Mouse (Mus musculus): ENCODE measurements around the gene G6pdx.
A peak's percentile ranks its signal among the peaks of the same experiment; 100 is the strongest.

G6pdx gene

GRCm38 (mm10) chrX:74428826-74429276 is at the start of gene G6pdx:
TSS of gene G6pdx (minus strand) at chrX:74429194.
- DNase-seq (ENCODE audit: low spot score) = peak; percentile 65

DNA sequence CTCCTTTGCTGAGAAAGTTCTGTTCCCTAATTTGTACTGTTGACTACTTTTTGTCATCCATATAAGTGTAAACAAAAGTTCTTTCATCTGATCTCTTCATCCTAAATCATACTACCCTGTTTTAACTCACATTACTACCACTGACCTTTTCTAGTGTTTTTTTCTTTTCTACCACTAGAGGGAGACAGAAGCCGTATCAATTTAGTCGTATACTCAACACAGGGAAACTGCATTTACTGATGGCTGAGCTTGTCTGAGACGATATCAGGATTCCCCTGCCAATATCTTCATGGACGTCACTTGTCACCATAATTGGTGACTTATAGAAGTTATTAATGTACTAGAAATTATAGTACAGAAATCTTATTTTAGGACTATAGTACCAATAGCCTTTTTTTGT is 23.8 kb upstream of the G6pdx start:
- DNase-seq (ENCODE audit: low spot score) = no peak

DNA sequence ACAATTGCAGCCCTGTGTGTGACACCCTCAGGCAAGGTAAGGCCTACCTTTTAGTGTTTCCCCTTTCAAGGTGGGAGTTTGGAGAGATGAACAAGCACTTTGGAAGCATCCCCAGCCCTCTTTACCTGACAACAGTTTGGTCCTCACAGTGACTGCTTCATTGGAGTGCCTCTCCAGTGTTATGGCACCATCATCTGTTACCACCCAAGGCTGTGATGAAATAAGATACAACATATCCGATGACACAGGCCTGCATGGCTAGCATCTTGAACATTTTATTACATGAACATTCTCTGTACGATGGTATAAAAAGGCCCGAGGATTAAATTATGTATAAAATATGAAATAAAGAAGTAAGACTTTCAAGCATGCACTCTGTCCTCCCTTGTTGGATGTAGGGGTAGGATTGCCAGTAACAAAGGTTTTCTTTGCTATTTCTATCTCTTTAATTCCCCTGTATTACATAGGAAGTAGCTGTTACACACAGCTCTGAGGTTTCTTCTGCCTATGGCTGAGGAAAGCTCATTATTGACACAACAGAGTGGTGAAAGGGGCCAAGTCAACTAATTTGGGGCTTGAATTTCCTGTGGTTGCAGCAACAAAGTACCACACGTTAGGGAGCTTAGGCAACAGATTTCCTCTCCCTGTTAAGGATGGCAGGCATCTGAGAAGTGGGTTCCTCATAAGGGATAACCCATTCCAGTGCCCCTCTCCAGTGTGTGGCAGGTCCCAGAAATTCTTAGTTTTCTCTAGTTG is 22.3 kb upstream of the G6pdx start:
- no peak for DNase-seq (ENCODE audit: low spot score)

- DNase-seq (ENCODE audit: low spot score) = peak; percentile 9
These were observed 362 bp upstream of the G6pdx start for GRCm38 (mm10) chrX:74429290-74429821.

DNA sequence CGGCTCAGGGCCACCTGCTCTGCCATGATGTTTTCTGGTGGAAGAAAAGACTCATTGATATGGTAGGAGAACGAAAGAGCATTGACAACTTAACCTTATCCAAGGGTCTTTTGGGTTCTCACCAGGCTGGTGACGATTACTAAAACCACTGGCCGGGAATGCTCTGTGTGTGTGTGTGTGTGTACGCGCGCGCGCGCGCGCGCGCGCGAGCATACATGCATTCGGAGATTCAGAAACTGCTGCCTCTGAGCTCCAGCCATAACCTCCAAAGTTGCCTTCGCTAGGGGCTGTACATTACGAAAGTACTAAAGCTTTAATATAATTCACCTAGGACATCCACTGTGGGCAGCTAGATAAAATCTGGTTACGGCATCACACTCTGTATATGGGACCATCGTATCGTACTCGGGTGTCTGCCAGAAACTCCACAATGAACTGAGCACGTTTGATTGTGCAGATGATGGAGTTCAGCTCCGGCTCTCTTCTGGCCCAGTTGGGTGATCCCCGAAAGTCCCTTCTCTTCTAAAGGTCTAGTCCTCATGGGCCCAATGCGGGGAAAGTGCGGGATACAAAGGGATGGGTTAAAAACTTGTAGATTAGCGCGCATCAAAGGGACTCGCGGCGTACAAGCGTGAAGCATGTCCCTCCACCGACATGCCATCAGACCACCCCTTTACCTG is 708 bp downstream of the G6pdx start:
- DNase-seq (ENCODE audit: low spot score) = no peak

GRCm38 (mm10) chrX:74427116-74427515 is 1.9 kb downstream of the G6pdx start:
- no peak for DNase-seq (ENCODE audit: low spot score)

DNA sequence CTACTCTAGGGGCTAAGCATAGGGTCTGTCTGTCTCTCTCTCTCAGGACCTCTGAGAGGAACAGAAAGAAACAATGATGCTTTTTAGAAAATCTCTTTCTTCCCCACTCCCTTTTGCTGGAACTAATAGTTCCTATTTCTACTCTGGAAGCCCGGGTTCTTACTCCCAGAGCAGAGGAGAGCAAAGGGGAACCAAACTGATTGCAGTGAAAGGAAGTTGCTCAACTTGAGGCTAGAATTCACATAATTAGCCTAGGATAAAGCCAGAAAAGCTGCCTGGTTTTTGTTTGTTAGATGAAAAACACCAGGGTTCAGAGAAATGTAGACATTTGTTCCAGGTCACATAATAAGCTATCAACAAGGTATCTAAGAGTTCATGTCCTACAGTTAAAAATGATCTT is 2.7 kb downstream of the G6pdx start:
- DNase-seq (ENCODE audit: low spot score) = no peak

- DNase-seq (ENCODE audit: low spot score) = no peak
These were observed 3.8 kb downstream of the G6pdx start for GRCm38 (mm10) chrX:74425195-74425594.

GRCm38 (mm10) chrX:74424443-74424842 is 4.6 kb downstream of the G6pdx start:
- no peak for DNase-seq (ENCODE audit: low spot score)

DNA sequence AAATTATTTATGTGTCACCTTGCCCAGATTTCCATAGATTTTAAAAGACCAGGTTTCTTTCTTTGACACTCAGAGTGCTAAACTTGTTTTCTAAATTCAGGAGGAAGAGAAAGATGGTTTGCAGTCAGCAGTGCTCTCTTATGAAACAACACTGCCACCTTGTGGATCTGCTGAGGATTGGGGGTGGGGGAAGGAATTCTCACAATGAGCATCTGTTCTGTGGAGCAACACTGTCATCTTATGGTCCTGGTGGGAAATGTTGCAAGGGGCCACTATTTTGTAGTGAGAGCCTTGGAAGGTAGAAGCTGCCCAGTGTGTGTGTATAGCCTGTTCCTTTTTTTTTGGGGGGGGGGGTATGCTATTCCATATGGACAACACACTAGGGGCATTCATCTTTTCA is 15.6 kb downstream of the G6pdx start:
- peak; percentile 23 for DNase-seq (ENCODE audit: low spot score)

DNA sequence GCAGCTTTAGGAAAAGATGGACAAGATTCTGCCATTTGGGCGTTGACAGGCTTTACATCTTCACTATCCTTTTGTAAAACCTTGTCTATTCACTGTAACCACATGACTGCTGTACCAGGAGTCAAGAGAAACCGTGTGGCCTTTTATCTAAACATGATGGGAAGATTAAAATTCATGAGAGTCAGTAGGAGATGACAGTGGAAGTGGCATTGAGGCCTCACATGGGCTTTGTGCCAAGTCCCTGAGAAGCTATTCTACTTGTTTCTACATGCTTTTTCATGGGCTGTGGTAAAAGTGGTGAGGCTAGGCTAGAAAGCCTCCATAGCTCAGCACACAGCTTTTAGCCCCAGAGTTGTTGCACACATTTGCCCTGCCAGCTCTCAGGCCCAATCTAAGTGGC is 20.7 kb downstream of the G6pdx start:
- DNase-seq (ENCODE audit: low spot score) = no peak

GRCm38 (mm10) chrX:74400136-74400535 is 28.9 kb downstream of the G6pdx start:
- no peak for DNase-seq (ENCODE audit: low spot score)

DNA sequence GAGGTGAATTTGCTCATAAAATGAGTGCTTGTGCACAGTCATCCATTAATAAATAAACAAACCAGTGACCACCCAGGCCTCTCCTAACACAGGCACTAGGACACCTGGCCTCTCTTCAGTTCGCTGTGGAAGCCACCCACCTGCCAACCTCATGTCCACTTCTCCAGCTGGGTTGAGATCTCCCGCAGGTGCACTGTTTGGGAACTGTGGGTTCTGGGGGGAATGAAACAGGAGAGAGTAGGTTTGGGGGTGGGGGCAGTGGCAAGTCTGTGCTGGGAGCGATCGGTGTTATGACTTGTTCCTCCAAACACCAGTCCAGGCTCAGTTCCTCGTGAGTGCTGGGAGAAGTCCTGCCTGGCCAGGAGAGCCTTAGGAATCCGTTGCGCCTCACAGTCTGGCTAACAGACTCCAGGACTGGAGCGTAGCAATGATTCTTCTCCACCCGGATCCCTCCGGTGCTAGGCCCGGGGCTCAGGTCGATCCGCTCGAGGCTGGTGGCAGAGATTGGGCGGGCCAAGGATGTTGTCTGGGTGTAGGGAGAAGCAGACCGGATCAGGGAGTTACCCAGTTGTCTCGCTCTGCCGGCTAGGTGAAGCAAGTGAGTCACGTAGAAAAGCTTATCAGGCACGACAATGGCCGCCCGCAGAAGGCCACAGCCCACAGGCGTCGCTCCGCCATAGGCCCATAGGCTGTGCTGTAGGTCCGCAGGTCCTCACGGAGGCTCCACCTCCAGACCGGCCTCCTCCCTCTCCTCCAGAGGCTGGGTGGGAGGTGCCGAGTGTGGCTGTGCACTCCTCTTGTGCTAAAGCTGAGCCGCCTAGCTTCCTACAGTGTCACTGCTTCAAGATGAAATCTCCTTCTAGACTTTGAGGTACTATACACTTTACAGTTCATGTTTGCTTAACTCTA is 36.2 kb downstream of the G6pdx start, which contains the start of the genes Fam3a and Ikbkg:
Fam3a (minus strand) TSS at position 738 of the 909 bp plus-strand sequence.
Ikbkg (plus strand) TSS at position 756 of the 909 bp plus-strand sequence.
- DNase-seq (ENCODE audit: low spot score) = peak; percentile 45

DNA sequence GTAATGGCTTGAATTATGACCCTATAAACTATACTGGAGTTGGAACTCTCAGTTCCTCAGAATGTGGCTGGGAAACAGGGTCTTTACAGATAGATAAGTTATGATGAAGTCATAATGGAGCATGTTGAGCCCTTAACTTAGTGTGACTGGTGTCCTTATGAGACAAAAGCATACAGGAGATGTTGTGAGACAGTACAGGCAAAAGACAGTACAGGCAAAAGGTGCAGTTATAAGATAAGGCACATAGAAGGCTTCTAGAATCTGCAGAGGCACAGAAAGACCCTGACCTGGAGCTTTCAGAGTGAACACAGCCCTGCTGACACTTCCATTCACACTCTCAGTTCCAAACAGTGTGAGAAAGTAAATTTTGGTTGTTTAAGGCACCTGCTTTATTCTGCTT is 40.8 kb downstream of the G6pdx start:
- DNase-seq (ENCODE audit: low spot score) = no peak

GRCm38 (mm10) chrX:74384451-74384850 is 44.5 kb downstream of the G6pdx start:
- DNase-seq (ENCODE audit: low spot score) = no peak

- DNase-seq (ENCODE audit: low spot score) = no peak
These were observed 56.0 kb downstream of the G6pdx start, which contains the start of the genes Ubl4a and Slc10a3 for GRCm38 (mm10) chrX:74372888-74373549. TSS of gene Ubl4a (minus strand) at chrX:74373218. TSS of gene Slc10a3 (minus strand) at chrX:74373349.

DNA sequence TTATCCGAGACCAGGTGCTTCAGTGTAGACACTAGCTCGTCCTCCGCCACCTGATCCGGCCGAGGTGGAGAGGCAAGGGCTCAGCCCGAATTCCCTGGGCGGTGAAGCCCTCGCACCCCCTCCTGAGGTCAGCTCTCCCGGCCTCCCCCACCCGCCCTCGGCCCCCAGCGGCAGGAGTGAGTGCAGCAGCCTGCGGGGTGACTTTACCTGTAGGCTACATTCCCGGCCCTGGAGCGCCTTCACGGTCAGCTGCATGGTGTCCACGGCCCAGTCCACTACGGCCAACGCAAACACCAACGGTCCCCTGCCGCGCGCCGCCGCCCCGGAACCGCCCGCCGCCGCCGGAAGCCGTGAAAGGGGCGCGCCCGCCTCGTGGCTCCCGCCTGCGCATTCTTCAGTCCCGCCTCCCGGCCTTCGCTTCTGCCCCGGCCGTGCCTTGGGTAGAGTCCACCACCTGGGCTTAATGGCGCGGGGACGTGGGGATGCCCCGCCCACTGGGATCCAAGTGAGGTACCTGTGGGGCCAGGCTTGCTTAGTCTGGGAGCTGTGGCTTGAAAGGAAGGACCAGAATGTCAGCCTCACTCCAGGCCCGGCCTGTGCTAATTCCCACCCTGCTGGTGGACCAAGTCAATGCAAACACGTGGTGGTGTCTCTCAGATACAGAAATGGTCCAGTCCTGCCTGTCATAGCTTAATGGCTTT is 60.6 kb downstream of the G6pdx start:
- no peak for DNase-seq (ENCODE audit: low spot score)

- DNase-seq (ENCODE audit: low spot score) = no peak
These were observed 61.5 kb downstream of the G6pdx start for GRCm38 (mm10) chrX:74367512-74367911.
